Mouse (Mus musculus) ES-Bruce4 (cell line): ENCODE data around the gene Pomt1.

ENCODE experiments used
- CTCF ChIP-seq: IDR thresholded peaks from one replicate; pipeline ENCODE4 v1.8.1; 2011; ENCODE audit warnings: low read depth, low read length
- EP300 ChIP-seq: IDR thresholded peaks from 2 replicates; pipeline ENCODE4 v1.6.1; 2011; ENCODE audit warnings: low read depth, low read length; ENCODE audit not compliant: insufficient read depth
- POLR2A ChIP-seq: IDR thresholded peaks from one replicate; pipeline ENCODE4 v1.8.1; 2011; ENCODE audit warnings: low read length; ENCODE audit not compliant: insufficient read depth

- TF ChIP-seq CTCF (no peak), EP300 (no peak), POLR2A (no peak)
Observed at GRCm38 (mm10) chr2:32252658-32253057, 16.3 kb downstream of the Pomt1 start.
